Mouse (Mus musculus) frontal cortex, adult (tissue): ENCODE measurements at regions not wholly inside any gene's neighbourhood (a gene's known extent, or its start where the extent isn't known, plus 50 kb on each side); places are given as distances from the start of the nearest gene placed in this dataset.

Source experiments
- ATAC-seq: cut with Nextera tagmentation; 2 replicates; pipeline ENCODE4 v1.9.2; 2017; ENCODE audit warnings: mild to moderate bottlenecking, moderate library complexity, mixed read lengths; ENCODE audit not compliant: low TSS enrichment

GRCm38 (mm10) chr3:132017485-132018261 lies 67.4 kb upstream of the Dkk2 start:
- no peak for ATAC-seq

- no peak for ATAC-seq
These were observed 66.6 kb upstream of the Dkk2 start for GRCm38 (mm10) chr3:132018505-132018904.

- no peak for ATAC-seq
These were observed 63.1 kb upstream of the Dkk2 start for GRCm38 (mm10) chr3:132022032-132022431.

- no peak for ATAC-seq
These were observed 61.8 kb upstream of the Dkk2 start for GRCm38 (mm10) chr3:132023342-132023741.

GRCm38 (mm10) chr3:132029112-132029511 lies 56.0 kb upstream of the Dkk2 start:
- ATAC-seq, result no peak

- ATAC-seq, result no peak
These were observed 51.9 kb upstream of the Dkk2 start for GRCm38 (mm10) chr3:132033078-132033713.

GRCm38 (mm10) chr3:132035176-132035575 lies 49.9 kb upstream of the Dkk2 start:
- no peak for ATAC-seq
